Mouse (Mus musculus) E14TG2a.4 (cell line): ENCODE data around the gene Actr3b.

Source experiments
- CTCF ChIP-seq: conservative IDR thresholded peaks from 2 replicates; pipeline ENCODE4 v1.5.1; 2014; ENCODE audit warnings: low read length
- NANOG ChIP-seq: IDR thresholded peaks from 2 replicates; pipeline ENCODE4 v1.6.1; 2014; ENCODE audit warnings: borderline replicate concordance, low read length, mixed read lengths
- POU5F1 ChIP-seq: IDR thresholded peaks from 2 replicates; pipeline ENCODE4 v1.6.1; 2014; ENCODE audit warnings: low read length, borderline replicate concordance

DNA sequence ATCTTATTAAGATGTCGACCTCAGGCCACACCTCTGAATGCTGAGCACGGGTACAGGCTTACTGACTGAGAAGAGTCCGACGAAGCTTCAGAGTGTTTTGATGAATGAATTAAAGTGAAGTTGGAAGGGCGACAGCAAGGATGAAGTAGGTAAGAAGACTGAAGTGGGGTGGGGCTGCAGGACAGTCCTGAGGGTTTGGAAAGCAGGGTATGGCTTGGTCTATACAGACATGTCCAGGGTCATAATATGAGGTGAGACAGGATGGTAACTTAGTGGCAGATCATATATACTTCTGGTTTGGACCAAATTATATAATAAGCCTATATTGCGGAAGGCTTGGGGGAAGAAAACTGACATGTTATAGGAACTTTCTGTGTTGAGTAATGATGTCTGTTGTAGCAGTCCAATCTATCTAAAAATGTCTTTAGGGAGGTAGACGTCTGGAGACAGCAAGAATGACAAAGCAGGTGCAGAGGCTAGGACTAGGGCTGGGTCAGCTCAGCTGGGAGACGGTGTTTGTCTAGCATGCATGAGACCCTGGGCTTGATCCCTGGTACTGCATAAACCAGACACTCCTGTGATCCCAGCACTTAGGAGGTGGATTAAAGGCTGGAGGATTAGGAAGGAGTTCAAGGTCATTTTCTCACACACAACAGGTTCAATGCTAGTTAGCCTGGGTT is 6.1 kb upstream of the Actr3b start:
- TF ChIP-seq CTCF (no peak), NANOG (no peak), POU5F1 (no peak)
